Mouse (Mus musculus): ENCODE results near the gene Ptpre. TPM values are rescaled to one million over a fixed set of nuclear protein-coding genes. Genes with fewer than 3 reads are reported as not detected.

The Ptpre gene
- polyA plus RNA-seq, 1 experiment from 2014 or later, result 0.53 TPM

GRCm38 (mm10) chr7:135509272-135509671 lies 28.0 kb upstream of the Ptpre start:
- Histone ChIP-seq H3K4me3 (ENCODE audit: low read depth, low read length) (no peak overlapping the region), H3K36me3 (ENCODE audit: control insufficient read depth, insufficient read depth, low read length) (no peaks in the 10 kb centered on the region), H3K9ac (ENCODE audit: low read length) (no peak overlapping the region), H3K9me3 (ENCODE audit: control insufficient read depth, low read length) (no peaks in the 10 kb centered on the region), H3K27me3 (ENCODE audit: control insufficient read depth, insufficient read depth, low read length) (no peaks in the 10 kb centered on the region), H3K4me1 (ENCODE audit: control insufficient read depth, insufficient read depth, low read length) (no peaks in the 10 kb centered on the region), H3K4me2 (no peak overlapping the region), H3K27ac (ENCODE audit: low read depth, low read length) (no peak overlapping the region)
- DNase-seq (ENCODE audit: low spot score, missing footprints) (no peak), ATAC-seq (ENCODE audit: low FRiP score) (no peak)
- WGBS, result 97% methylated on average over 3 of the region's 3 CpGs

GRCm38 (mm10) chr7:135510431-135510830 lies 26.9 kb upstream of the Ptpre start:
- no peaks in the 10 kb centered on the region for H3K27me3 ChIP-seq (ENCODE audit: control insufficient read depth, insufficient read depth, low read length)
- no peak for ATAC-seq (ENCODE audit: low FRiP score)
- H3K36me3 ChIP-seq (ENCODE audit: control insufficient read depth, insufficient read depth, low read length), result no peaks in the 10 kb centered on the region
- H3K4me3 ChIP-seq (ENCODE audit: low read depth, low read length), result no peak overlapping the region
- DNase-seq (ENCODE audit: low spot score, missing footprints), result no peak
- no peak overlapping the region for H3K9ac ChIP-seq (ENCODE audit: low read length)
- 88% methylated on average over 5 of the region's 5 CpGs for WGBS
- no peak overlapping the region for H3K4me2 ChIP-seq
- no peak overlapping the region for H3K27ac ChIP-seq (ENCODE audit: low read depth, low read length)
- H3K9me3 ChIP-seq (ENCODE audit: control insufficient read depth, low read length), result no peaks in the 10 kb centered on the region
- H3K4me1 ChIP-seq (ENCODE audit: control insufficient read depth, insufficient read depth, low read length), result no peaks in the 10 kb centered on the region

- ATAC-seq (ENCODE audit: low FRiP score) (no peak), DNase-seq (ENCODE audit: low spot score, missing footprints) (no peak)
- WGBS, result 78% methylated on average over 3 of the region's 3 CpGs
- Histone ChIP-seq H3K4me2 (no peak overlapping the region), H3K4me1 (ENCODE audit: control insufficient read depth, insufficient read depth, low read length) (no peaks in the 10 kb centered on the region), H3K27ac (ENCODE audit: low read depth, low read length) (no peak overlapping the region), H3K36me3 (ENCODE audit: control insufficient read depth, insufficient read depth, low read length) (no peaks in the 10 kb centered on the region), H3K9me3 (ENCODE audit: control insufficient read depth, low read length) (no peaks in the 10 kb centered on the region), H3K27me3 (ENCODE audit: control insufficient read depth, insufficient read depth, low read length) (no peaks in the 10 kb centered on the region), H3K4me3 (ENCODE audit: low read depth, low read length) (no peak overlapping the region), H3K9ac (ENCODE audit: low read length) (no peak overlapping the region)
Observed at GRCm38 (mm10) chr7:135511723-135512122, 25.6 kb upstream of the Ptpre start.

- H3K27me3 ChIP-seq (ENCODE audit: control insufficient read depth, insufficient read depth, low read length), result no peaks in the 10 kb centered on the region
- no peaks in the 10 kb centered on the region for H3K36me3 ChIP-seq (ENCODE audit: control insufficient read depth, insufficient read depth, low read length)
- no peak for ATAC-seq (ENCODE audit: low FRiP score)
- no peak overlapping the region for H3K4me2 ChIP-seq
- H3K4me1 ChIP-seq (ENCODE audit: control insufficient read depth, insufficient read depth, low read length), result peaks cover 6% of the 10 kb centered on the region
- H3K9me3 ChIP-seq (ENCODE audit: control insufficient read depth, low read length), result no peaks in the 10 kb centered on the region
- H3K4me3 ChIP-seq (ENCODE audit: low read depth, low read length), result no peak overlapping the region
- no peak for DNase-seq (ENCODE audit: low spot score, missing footprints)
- 74% methylated on average over 4 of the region's 4 CpGs for whole genome bisulfite sequencing
- no peak overlapping the region for H3K27ac ChIP-seq (ENCODE audit: low read depth, low read length)
- H3K9ac ChIP-seq (ENCODE audit: low read length), result no peak overlapping the region
Observed at GRCm38 (mm10) chr7:135517191-135517590, 20.1 kb upstream of the Ptpre start.

GRCm38 (mm10) chr7:135520241-135520640 lies 17.0 kb upstream of the Ptpre start:
- H3K9ac ChIP-seq (ENCODE audit: low read length), result no peak overlapping the region
- H3K27ac ChIP-seq (ENCODE audit: low read depth, low read length), result no peak overlapping the region
- WGBS, result 80% methylated on average over 5 of the region's 5 CpGs
- no peaks in the 10 kb centered on the region for H3K9me3 ChIP-seq (ENCODE audit: control insufficient read depth, low read length)
- ATAC-seq (ENCODE audit: low FRiP score), result no peak
- H3K27me3 ChIP-seq (ENCODE audit: control insufficient read depth, insufficient read depth, low read length), result no peaks in the 10 kb centered on the region
- H3K36me3 ChIP-seq (ENCODE audit: control insufficient read depth, insufficient read depth, low read length), result no peaks in the 10 kb centered on the region
- H3K4me3 ChIP-seq (ENCODE audit: low read depth, low read length), result no peak overlapping the region
- peaks cover 6% of the 10 kb centered on the region for H3K4me1 ChIP-seq (ENCODE audit: control insufficient read depth, insufficient read depth, low read length)
- no peak overlapping the region for H3K4me2 ChIP-seq
- DNase-seq (ENCODE audit: low spot score, missing footprints), result no peak

GRCm38 (mm10) chr7:135521755-135522512 lies 15.3 kb upstream of the Ptpre start:
- peaks cover 6% of the 10 kb centered on the region for H3K4me1 ChIP-seq (ENCODE audit: control insufficient read depth, insufficient read depth, low read length)
- H3K27me3 ChIP-seq (ENCODE audit: control insufficient read depth, insufficient read depth, low read length), result no peaks in the 10 kb centered on the region
- H3K27ac ChIP-seq (ENCODE audit: low read depth, low read length), result no peak overlapping the region
- no peak overlapping the region for H3K9ac ChIP-seq (ENCODE audit: low read length)
- H3K36me3 ChIP-seq (ENCODE audit: control insufficient read depth, insufficient read depth, low read length), result no peaks in the 10 kb centered on the region
- no peak overlapping the region for H3K4me3 ChIP-seq (ENCODE audit: low read depth, low read length)
- H3K4me2 ChIP-seq, result no peak overlapping the region
- no peak for ATAC-seq (ENCODE audit: low FRiP score)
- DNase-seq (ENCODE audit: low spot score, missing footprints), result no peak
- 51% methylated on average over 15 of the region's 15 CpGs for WGBS
- H3K9me3 ChIP-seq (ENCODE audit: control insufficient read depth, low read length), result no peaks in the 10 kb centered on the region

- no peak for ATAC-seq (ENCODE audit: low FRiP score)
- DNase-seq (ENCODE audit: low spot score, missing footprints), result no peak
- 80% methylated on average over 4 of the region's 4 CpGs for WGBS
- Histone ChIP-seq H3K27ac (ENCODE audit: low read depth, low read length) (no peak overlapping the region), H3K27me3 (ENCODE audit: control insufficient read depth, insufficient read depth, low read length) (no peaks in the 10 kb centered on the region), H3K9me3 (ENCODE audit: control insufficient read depth, low read length) (no peaks in the 10 kb centered on the region), H3K9ac (ENCODE audit: low read length) (no peak overlapping the region), H3K4me2 (no peak overlapping the region), H3K36me3 (ENCODE audit: control insufficient read depth, insufficient read depth, low read length) (no peaks in the 10 kb centered on the region), H3K4me3 (ENCODE audit: low read depth, low read length) (no peak overlapping the region), H3K4me1 (ENCODE audit: control insufficient read depth, insufficient read depth, low read length) (peaks cover 6% of the 10 kb centered on the region)
Observed at GRCm38 (mm10) chr7:135523981-135524380, 13.3 kb upstream of the Ptpre start.

GRCm38 (mm10) chr7:135524424-135524967 lies 12.8 kb upstream of the Ptpre start:
- 88% methylated on average over 6 of the region's 6 CpGs for WGBS
- Histone ChIP-seq H3K4me2 (no peak overlapping the region), H3K27ac (ENCODE audit: low read depth, low read length) (no peak overlapping the region), H3K36me3 (ENCODE audit: control insufficient read depth, insufficient read depth, low read length) (no peaks in the 10 kb centered on the region), H3K27me3 (ENCODE audit: control insufficient read depth, insufficient read depth, low read length) (no peaks in the 10 kb centered on the region), H3K4me3 (ENCODE audit: low read depth, low read length) (no peak overlapping the region), H3K9ac (ENCODE audit: low read length) (no peak overlapping the region), H3K4me1 (ENCODE audit: control insufficient read depth, insufficient read depth, low read length) (peaks cover 6% of the 10 kb centered on the region), H3K9me3 (ENCODE audit: control insufficient read depth, low read length) (no peaks in the 10 kb centered on the region)
- no peak for ATAC-seq (ENCODE audit: low FRiP score)
- no peak for DNase-seq (ENCODE audit: low spot score, missing footprints)

- Histone ChIP-seq H3K9ac (ENCODE audit: low read length) (no peak overlapping the region), H3K27me3 (ENCODE audit: control insufficient read depth, insufficient read depth, low read length) (no peaks in the 10 kb centered on the region), H3K36me3 (ENCODE audit: control insufficient read depth, insufficient read depth, low read length) (no peaks in the 10 kb centered on the region), H3K9me3 (ENCODE audit: control insufficient read depth, low read length) (no peaks in the 10 kb centered on the region), H3K27ac (ENCODE audit: low read depth, low read length) (no peak overlapping the region), H3K4me2 (no peak overlapping the region), H3K4me3 (ENCODE audit: low read depth, low read length) (no peak overlapping the region), H3K4me1 (ENCODE audit: control insufficient read depth, insufficient read depth, low read length) (peaks cover 4% of the 10 kb centered on the region)
- no peak for DNase-seq (ENCODE audit: low spot score, missing footprints)
- no peak for ATAC-seq (ENCODE audit: low FRiP score)
- 85% methylated on average over 3 of the region's 3 CpGs for WGBS
Observed at GRCm38 (mm10) chr7:135526574-135527152, 10.6 kb upstream of the Ptpre start.
